ENCODE assay signal across 9 mouse cellular contexts in the genomic region with DNA sequence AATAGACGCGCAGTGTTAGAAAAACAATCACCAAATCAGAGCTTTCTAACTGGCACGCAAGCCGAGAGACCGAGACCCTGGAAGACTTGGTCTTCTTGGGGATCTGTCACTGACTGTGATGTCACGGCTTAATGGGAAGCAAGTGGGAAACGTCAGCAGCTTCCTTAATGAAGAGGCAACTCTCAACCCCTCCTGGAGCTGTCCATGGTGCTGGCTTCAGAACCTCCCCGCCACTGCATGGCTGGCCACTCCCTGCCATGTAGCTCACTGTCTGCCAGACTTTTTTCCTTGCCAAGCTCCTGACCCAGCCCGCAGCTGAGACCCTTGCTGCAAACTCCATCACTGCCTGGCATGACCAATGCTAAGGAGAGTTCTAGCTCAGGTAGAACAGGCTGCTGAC.
DNase-seq lines count a peak whose midpoint lies in the region; ATAC-seq lines count a peak whose summit lies in the region.
"Had no signal": no experiment of that assay in that cellular context is flagged by ENCODE, and none has a peak within 500 bp of the region (broad histone marks: within the 10 kb centered on the region; RNA-seq: fewer than 3 reads in every experiment).

No protein-coding gene starts in this region.

- H3K9ac ChIP-seq in hindbrain, embryonic 14.5 days, result no peak overlapping the region
- no peak overlapping the region for H3K9ac ChIP-seq in hindbrain, embryonic 13.5 days
- H3K9ac ChIP-seq: limb, embryonic 13.5 days had no signal

- H3K4me1 ChIP-seq in hindbrain, embryonic 14.5 days (replicated peaks; ENCODE audit: control insufficient read depth, insufficient read depth, low read length), result no peaks in the 10 kb centered on the region
- H3K4me1 ChIP-seq in hindbrain, embryonic 13.5 days (replicated peaks), result peaks cover 30% of the 10 kb centered on the region
- H3K4me1 ChIP-seq: limb, embryonic 13.5 days had no signal

- peak; percentile 65 for DNase-seq in hindbrain, embryonic 14.5 days (ENCODE audit: low spot score)
- DNase-seq in CD4-positive helper T cell, adult 2 months (ENCODE audit: low read depth, low spot score), result peak; percentile 17
- peak; percentile 78 for DNase-seq in adrenal gland, postnatal 10 days
- peak; percentile 88 for DNase-seq in kidney, postnatal 4 days
- DNase-seq in thymus, postnatal 14 days, result peak; percentile 48
- DNase-seq in layer of hippocampus, adult 9-10 months (ENCODE audit: low spot score), result no peak
- DNase-seq in spleen, adult 18-20 months, result no peak

- no peak overlapping the region for H3K4me3 ChIP-seq in hindbrain, embryonic 14.5 days (replicated peaks; ENCODE audit: low read length)
- H3K4me3 ChIP-seq in hindbrain, embryonic 13.5 days, result no peak overlapping the region
- H3K4me3 ChIP-seq: limb, embryonic 13.5 days had no signal

- H3K27me3 ChIP-seq in hindbrain, embryonic 14.5 days (ENCODE audit: control insufficient read depth, insufficient read depth, low read length), result no peaks in the 10 kb centered on the region
- H3K27me3 ChIP-seq in hindbrain, embryonic 13.5 days, result peaks cover 14% of the 10 kb centered on the region; the same call in 1 of the 2 replicates

- no peak overlapping the region for H3K27ac ChIP-seq in hindbrain, embryonic 14.5 days
- H3K27ac ChIP-seq in hindbrain, embryonic 13.5 days, result no peak overlapping the region
- H3K27ac ChIP-seq: limb, embryonic 13.5 days had no signal

- no peaks in the 10 kb centered on the region for H3K36me3 ChIP-seq in hindbrain, embryonic 14.5 days (replicated peaks; ENCODE audit: control insufficient read depth, insufficient read depth)
- no peaks in the 10 kb centered on the region for H3K36me3 ChIP-seq in hindbrain, embryonic 13.5 days
- H3K36me3 ChIP-seq: limb, embryonic 13.5 days had no signal

- H3K4me2 ChIP-seq in hindbrain, embryonic 14.5 days (replicated peaks), result no peak overlapping the region
- H3K4me2 ChIP-seq in hindbrain, embryonic 13.5 days, result no peak overlapping the region
- H3K4me2 ChIP-seq: limb, embryonic 13.5 days had no signal

- no peaks in the 10 kb centered on the region for H3K9me3 ChIP-seq in hindbrain, embryonic 14.5 days (ENCODE audit: control insufficient read depth, low read length)
- no peaks in the 10 kb centered on the region for H3K9me3 ChIP-seq in hindbrain, embryonic 13.5 days
- H3K9me3 ChIP-seq: limb, embryonic 13.5 days had no signal

- ATAC-seq in hindbrain, embryonic 14.5 days (ENCODE audit: low FRiP score), result no peak
- no peak for ATAC-seq in hindbrain, embryonic 13.5 days (ENCODE audit: low FRiP score)

- 25% methylated on average over 9 of the region's 9 CpGs for WGBS in hindbrain, embryonic 14.5 days
- WGBS in hindbrain, embryonic 13.5 days, result 25% methylated on average over 9 of the region's 9 CpGs

Comparison
In these comparisons a context has a peak if more than half of its experiments do, and no peak if none do; other contexts are left out.
1. DNase-seq: peak in hindbrain, embryonic 14.5 days (single experiment), CD4-positive helper T cell, adult 2 months (single experiment), adrenal gland, postnatal 10 days (single experiment), kidney, postnatal 4 days (2 of 2) and thymus, postnatal 14 days (single experiment); none in layer of hippocampus, adult 9-10 months (single experiment) and spleen, adult 18-20 months (0 of 2).